Mouse (Mus musculus) spleen, postnatal 14 days (tissue): Measurements from ENCODE around the gene Sh3bp2.

Experiments
- DNase-seq, 2 experiments: peaks; one replicate each; pipeline ENCODE4 v3.0.0; 2021 to 2022; ENCODE audit warnings: low spot score in 2 of 2

The Sh3bp2 gene

GRCm38 (mm10) chr5:34526477-34526775 lies 788 bp downstream of the Sh3bp2 start:
- DNase-seq, result no peak

GRCm38 (mm10) chr5:34527352-34527751 lies 1.7 kb downstream of the Sh3bp2 start:
- DNase-seq, result no peak

GRCm38 (mm10) chr5:34528724-34529123 lies 3.1 kb downstream of the Sh3bp2 start:
- no peak for DNase-seq

DNA sequence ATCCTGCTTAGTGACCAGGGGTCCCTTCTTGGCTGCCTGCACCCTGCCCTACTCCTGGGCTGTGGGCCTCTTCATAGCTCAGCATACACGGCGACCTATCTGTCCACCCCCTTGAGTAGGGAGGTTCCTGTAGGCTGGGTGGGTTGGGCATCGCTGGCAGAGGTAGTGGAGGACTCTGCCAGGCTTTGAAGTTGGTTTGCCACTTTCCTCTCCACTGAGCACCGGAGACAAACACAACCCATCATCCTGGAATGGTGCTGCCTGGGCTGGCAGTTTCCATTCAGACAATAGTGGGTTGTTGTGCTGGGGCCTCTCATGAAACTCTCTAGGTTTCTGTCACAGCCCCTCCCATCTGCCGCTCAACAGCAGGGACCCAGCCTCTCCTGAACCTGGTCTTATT lies 4.5 kb downstream of the Sh3bp2 start:
- no peak for DNase-seq

DNA sequence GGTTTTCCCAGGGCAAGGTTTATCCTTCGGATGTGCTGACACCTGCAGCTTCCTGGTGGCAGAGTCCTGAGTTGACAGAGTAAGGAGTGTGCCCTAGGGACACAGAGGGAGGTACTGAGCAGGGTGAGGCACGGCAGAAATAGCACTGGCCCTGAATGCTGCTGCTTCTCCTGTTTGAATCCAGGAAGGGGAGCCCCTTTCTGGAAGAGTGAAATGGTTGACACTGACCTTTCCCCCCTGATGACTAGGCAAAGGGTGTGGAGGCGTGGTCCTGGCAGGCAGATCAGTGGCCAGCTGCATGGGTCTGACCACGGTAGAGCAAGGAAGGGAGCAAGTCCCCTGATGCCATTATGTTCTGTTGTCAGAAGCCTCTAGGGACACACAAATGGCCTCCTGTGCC lies 5.0 kb downstream of the Sh3bp2 start:
- no peak for DNase-seq

DNA sequence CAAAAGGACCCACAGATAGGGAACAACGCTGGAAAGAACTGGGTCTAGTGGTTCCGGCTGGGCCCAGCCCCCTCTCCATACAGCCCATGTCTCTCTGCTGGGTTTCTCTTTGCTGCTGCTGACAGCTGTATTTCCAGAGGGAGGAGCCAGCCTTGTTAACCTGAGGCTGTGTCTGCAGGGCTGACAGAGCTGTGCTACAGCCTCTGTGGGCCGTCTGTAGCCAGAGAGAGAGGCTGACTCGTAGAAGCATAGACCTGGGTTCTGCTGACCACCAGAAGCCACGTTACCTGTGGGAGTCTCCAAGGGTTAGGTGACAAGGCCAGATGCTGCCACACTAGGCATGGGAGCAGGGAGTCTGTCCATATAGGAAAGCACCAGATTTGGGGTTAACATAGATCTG lies 7.4 kb downstream of the Sh3bp2 start:
- DNase-seq, result no peak

DNA sequence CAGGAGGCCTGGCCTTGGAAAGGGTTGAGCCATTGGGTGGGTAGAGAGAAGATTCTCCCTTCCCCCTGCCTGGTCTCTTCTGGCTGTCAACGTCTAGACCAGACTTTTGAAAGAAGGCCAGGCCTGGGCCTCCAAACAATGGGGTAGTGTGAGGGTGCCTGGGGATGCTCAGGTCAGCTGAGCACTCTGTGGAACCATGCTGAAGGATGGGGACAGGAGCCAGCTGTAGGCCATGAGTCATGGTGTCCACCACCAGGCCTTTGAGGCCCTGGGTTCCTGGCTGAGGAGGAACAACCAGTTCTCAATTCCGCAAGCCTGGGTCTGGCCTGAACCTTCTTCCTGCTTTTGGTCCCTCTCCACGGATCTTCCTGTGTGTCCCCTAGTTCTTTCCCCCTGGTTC lies 8.2 kb downstream of the Sh3bp2 start:
- DNase-seq, result no peak

DNA sequence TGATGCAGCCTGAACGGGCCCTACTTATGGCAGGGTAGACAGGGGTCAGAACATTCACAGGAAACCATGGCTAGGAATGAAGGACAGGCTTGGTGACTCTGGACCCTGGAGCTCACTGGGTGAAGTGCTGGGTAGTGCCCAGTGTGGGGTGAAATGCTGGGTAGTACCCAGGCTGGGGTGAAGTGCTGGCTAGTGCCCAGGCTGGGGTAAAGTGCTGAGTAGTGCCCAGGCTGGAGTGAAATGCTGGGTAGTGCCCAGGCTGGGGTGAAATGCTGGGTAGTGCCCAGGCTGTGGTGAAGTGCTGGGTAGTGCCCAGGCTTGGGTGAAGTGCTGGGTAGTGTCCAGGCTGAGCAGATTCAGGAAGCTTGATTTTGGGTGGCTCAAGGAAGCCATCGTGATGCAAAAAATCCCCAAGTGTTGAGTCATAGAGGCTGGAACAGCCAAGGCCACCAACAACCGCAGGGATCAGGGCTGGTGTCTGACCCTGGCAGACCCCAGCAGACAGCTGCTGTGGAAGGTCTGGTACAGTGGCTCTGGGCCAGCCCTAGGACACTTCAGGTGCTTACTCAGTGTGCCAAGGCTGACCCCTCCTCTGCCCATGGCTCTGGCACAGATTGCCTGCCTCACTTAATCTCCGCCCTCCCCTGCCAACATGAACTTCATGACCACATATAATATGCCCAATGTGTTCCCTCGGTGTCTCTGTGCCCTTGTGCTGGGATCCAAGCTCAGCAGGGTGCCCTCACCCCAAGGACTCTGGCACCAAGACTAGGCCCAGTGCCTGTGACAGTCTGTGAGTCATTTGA lies 9.3 kb downstream of the Sh3bp2 start:
- no peak for DNase-seq

DNA sequence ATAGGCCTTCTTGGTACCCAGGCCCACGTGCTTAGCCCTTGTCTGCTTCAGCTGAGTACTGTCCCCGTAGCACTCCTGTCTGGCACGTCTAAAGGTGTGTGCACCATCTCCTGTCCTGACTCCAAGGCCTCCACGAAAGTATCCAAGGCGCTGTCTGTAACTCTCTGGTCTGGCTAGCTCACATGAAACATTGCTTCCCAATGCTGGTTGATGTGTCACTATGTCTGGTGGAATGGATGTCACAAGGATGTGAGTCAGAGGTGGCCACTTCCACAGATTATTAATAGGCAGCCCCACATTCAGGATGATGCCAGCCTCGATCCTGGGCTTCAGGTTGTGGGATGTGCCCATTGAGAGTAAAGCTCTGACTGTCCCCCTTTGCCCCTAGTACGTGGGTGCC lies 10.2 kb downstream of the Sh3bp2 start:
- no peak for DNase-seq

DNA sequence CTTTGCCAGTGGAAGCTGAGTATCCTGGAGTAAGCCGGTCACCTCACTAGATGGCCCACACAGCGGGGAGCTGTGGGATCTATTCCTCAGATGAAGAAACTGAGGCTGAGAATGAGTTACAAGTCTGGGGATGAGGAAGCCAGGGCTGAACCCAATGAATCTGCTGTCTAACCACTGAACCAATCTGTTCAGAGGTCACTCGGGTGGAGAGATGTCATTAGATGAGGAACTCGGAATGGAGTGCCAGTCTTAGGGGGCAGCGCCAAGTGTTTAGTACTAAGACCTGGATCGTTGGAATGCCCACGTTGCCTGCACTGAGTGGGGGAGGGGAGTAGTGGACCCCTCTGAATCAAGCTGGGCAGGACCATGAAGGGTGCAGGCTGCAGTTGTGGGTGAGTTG lies 12.4 kb downstream of the Sh3bp2 start:
- DNase-seq, result no peak

GRCm38 (mm10) chr5:34538527-34538926 lies 12.9 kb downstream of the Sh3bp2 start:
- peak; percentile 50 to 60 for DNase-seq

DNA sequence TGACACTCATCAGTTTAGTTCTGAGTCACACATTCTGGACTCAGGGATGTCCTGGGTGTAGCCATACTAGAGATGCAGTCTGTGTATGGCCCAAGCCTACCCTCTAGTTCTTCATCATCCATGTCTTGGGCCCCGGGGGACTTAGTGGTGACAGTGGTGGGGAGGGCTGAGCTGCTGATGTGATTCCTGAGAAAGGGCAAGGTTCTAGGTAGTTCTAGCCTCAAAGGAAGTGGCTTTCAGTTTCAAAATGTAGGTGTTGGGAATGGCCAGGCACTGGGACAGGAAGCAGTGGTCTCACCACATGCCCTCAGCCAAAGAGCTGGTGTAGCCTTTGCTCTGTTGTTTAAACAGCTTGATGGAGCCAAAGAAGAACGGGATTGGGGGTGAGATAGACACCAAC lies 13.5 kb downstream of the Sh3bp2 start:
- DNase-seq, result no peak

- DNase-seq, result no peak
Measured at GRCm38 (mm10) chr5:34542166-34542565, 16.5 kb downstream of the Sh3bp2 start.

DNA sequence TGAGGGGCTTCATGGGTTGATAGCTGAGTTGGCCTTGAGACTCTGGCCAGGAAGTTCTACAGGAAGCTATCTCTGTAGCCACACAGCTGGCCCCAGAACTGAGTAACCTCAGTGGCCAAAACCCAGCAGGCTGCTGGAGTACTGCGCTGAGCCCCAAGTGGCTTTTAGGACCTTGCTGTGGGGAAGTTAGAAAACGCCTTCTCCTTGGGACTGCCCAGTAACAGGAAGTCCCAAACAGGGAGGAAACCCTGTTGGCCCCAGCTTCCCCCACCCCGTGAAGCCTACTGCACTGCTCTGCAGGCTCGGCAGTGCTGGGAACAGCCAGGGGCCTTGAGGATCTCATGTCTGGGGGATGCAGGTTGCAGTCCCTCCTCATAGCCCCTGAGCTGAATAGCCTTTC lies 17.5 kb downstream of the Sh3bp2 start:
- DNase-seq, result peak in 1 of 2 experiments; percentile 29

GRCm38 (mm10) chr5:34547410-34547809 lies 21.8 kb downstream of the Sh3bp2 start:
- peak in 1 of 2 experiments; percentile 33 for DNase-seq

- no peak for DNase-seq
Measured at GRCm38 (mm10) chr5:34549135-34549482, 23.5 kb downstream of the Sh3bp2 start.

DNA sequence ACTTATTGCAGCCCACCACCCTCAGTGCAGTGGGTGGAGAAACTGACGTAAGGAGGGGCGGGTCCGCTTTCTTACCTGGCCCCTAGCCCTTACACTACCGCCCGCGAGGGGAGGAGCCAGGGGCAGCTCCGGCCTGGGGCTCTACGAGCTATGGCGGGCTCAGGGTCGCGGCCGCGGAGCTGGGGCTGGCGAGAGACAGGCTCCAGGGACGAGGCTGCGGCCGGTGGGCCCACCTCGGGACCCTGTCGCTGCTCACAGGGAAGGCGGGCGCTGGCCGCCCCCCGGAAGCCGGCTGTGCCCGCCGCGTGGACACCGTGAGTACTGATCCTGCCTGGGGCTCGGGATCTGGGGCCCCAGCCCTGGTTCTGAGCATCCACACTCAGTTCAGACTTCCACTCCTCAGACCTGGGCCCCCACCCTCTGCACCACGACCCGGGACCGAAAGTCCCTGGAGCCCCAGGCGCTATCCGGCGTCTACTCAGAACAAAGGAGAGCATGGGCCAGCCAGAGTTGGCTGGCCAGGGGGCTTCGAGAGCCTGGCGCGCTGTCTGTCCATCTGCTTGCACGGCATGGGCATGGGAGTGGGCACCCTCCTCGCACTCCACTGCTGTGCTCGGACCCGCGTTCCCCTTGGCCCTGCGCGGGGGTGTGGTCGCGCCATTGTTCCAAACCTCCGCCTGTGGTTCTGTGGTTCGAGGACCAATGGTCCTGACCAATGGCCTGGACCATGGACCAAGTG lies 24.0 kb downstream of the Sh3bp2 start:
- no peak for DNase-seq

- no peak for DNase-seq
Measured at GRCm38 (mm10) chr5:34550251-34550650, 24.6 kb downstream of the Sh3bp2 start.

GRCm38 (mm10) chr5:34551821-34552220 lies 26.2 kb downstream of the Sh3bp2 start:
- no peak for DNase-seq

DNA sequence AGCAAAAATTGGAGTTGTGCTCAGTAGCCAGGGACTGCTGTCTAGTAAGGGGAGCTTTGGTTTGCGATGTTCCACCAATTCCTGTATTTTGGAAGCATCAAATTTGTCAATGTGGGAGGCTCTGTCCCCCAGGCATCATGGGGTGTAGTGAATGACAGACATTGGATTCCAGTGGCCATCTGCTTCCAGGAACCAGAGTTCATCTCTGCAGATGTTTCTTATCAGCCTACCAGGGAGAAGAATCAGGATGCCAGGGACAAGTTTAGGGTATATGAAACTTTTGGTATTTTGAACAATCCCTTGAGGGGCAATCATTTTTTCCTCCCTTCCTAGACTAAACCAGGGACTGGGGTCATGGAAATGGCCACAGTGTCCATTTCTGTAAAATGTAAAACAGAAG lies 38.2 kb downstream of the Sh3bp2 start:
- no peak for DNase-seq

- no peak for DNase-seq
Measured at GRCm38 (mm10) chr5:34564291-34564690, 38.7 kb downstream of the Sh3bp2 start.

DNA sequence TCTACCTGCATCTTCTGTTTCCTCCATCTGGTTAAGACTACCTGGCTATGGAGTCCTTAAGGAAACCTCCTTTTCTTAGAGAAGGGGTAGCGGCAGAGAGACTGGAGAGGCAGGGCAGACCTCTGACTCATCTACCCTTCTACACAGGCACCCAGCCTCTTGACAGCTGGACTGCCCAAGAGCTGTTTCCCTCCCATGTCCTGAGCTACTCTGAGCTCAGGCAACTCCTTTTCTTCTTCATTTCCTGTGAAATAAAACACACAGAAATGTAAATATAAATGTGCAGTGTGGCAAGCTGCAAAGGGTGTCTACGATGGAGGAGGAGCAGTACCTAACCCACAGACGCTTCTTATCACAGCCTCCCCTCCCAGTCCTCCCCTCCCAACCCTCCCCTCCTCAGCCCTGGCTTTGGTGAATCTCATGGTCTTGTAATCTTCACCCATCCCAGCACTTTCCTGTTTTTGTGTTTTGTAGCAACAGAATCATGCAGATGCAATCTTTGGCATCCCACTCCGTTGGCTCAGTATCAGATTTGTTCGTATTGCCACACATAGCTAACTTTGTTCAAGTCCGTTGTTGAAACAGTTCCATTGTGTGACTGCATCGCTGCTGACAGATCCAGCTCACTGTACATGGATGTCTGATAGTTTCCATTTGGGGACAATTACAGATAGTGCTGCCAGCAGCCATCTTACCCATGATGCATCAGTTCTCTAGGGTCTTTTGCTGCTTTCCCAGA lies 40.1 kb downstream of the Sh3bp2 start:
- DNase-seq, result no peak

GRCm38 (mm10) chr5:34571551-34571950 lies 45.9 kb downstream of the Sh3bp2 start:
- no peak for DNase-seq
